Mouse (Mus musculus): ENCODE data around the gene Mfsd14a. TPM values are rescaled to one million over a fixed set of nuclear protein-coding genes. Genes with fewer than 3 reads are reported as not detected.

Gene Mfsd14a
- polyA plus RNA-seq, 1 experiment from 2014 or later: 79.6 TPM

GRCm38 (mm10) chr3:116620636-116621370 lies 41.7 kb downstream of the Mfsd14a start:
- WGBS: 92% methylated on average over 7 of the region's 7 CpGs
- peaks cover 52% of the 10 kb centered on the region for H3K36me3 ChIP-seq

GRCm38 (mm10) chr3:116618855-116619254 lies 43.6 kb downstream of the Mfsd14a start:
- 89% methylated on average over 6 of the region's 6 CpGs for WGBS
- Histone ChIP-seq H3K27me3 (no peaks in the 10 kb centered on the region), H3K4me3 (no peak overlapping the region), H3K36me3 (peaks cover 70% of the 10 kb centered on the region), H3K9ac (replicated peaks) (no peak overlapping the region), H3K4me2 (replicated peaks) (no peak overlapping the region), H3K27ac (replicated peaks) (no peak overlapping the region), H3K9me3 (no peaks in the 10 kb centered on the region), H3K4me1 (no peaks in the 10 kb centered on the region)
- ATAC-seq (ENCODE audit: low FRiP score, low read depth): no peak

More at GRCm38 (mm10) chr3:116620636-116621370, 41.7 kb downstream of the Mfsd14a start:
- no peak for ATAC-seq (ENCODE audit: low FRiP score, low read depth)
- H3K4me1 ChIP-seq: no peaks in the 10 kb centered on the region
- no peaks in the 10 kb centered on the region for H3K9me3 ChIP-seq
- H3K27ac ChIP-seq (replicated peaks): no peak overlapping the region
- H3K4me3 ChIP-seq: no peak overlapping the region
- H3K27me3 ChIP-seq: no peaks in the 10 kb centered on the region
- no peak overlapping the region for H3K9ac ChIP-seq (replicated peaks)
- H3K4me2 ChIP-seq (replicated peaks): no peak overlapping the region

GRCm38 (mm10) chr3:116615318-116616068 lies 47.0 kb downstream of the Mfsd14a start:
- Histone ChIP-seq H3K4me3 (no peak overlapping the region), H3K4me2 (replicated peaks) (no peak overlapping the region), H3K27me3 (no peaks in the 10 kb centered on the region), H3K9ac (replicated peaks) (no peak overlapping the region), H3K27ac (replicated peaks) (no peak overlapping the region), H3K36me3 (peaks cover 61% of the 10 kb centered on the region), H3K4me1 (no peaks in the 10 kb centered on the region), H3K9me3 (no peaks in the 10 kb centered on the region)
- WGBS: 93% methylated on average over 8 of the region's 8 CpGs
- no peak for ATAC-seq (ENCODE audit: low FRiP score, low read depth)

GRCm38 (mm10) chr3:116614295-116614892 lies 48.1 kb downstream of the Mfsd14a start, which contains the start of gene Trmt13:
Trmt13 (minus strand) TSS chr3:116614587.
- Histone ChIP-seq H3K27ac (replicated peaks) (no peak within 1 kb of the TSS), H3K4me1 (no peaks in the 10 kb centered on the region), H3K4me3 (no peak within 1 kb of the TSS), H3K9me3 (no peaks in the 10 kb centered on the region), H3K27me3 (no peaks in the 10 kb centered on the region), H3K36me3 (peaks cover 56% of the 10 kb centered on the region), H3K4me2 (replicated peaks) (no peak within 1 kb of the TSS), H3K9ac (replicated peaks) (no peak within 1 kb of the TSS)
- 83% methylated on average over 10 of the region's 10 CpGs for WGBS
- ATAC-seq (ENCODE audit: low FRiP score, low read depth): no peak

GRCm38 (mm10) chr3:116604570-116604969 lies 57.9 kb downstream of the Mfsd14a start:
- Histone ChIP-seq H3K4me2 (replicated peaks) (no peak overlapping the region), H3K9me3 (no peaks in the 10 kb centered on the region), H3K4me1 (no peaks in the 10 kb centered on the region), H3K27me3 (no peaks in the 10 kb centered on the region), H3K4me3 (no peak overlapping the region), H3K27ac (replicated peaks) (no peak overlapping the region), H3K9ac (replicated peaks) (no peak overlapping the region), H3K36me3 (peaks cover 24% of the 10 kb centered on the region)
- ATAC-seq (ENCODE audit: low FRiP score, low read depth): no peak
- WGBS: 87% methylated on average over 9 of the region's 9 CpGs

- no peaks in the 10 kb centered on the region for H3K9me3 ChIP-seq
- no peak overlapping the region for H3K27ac ChIP-seq (replicated peaks)
- no peak overlapping the region for H3K9ac ChIP-seq (replicated peaks)
- H3K4me2 ChIP-seq (replicated peaks): no peak overlapping the region
- no peaks in the 10 kb centered on the region for H3K4me1 ChIP-seq
- ATAC-seq (ENCODE audit: low FRiP score, low read depth): no peak
- no peaks in the 10 kb centered on the region for H3K27me3 ChIP-seq
- peaks cover 6% of the 10 kb centered on the region for H3K36me3 ChIP-seq
- 92% methylated on average over 5 of the region's 5 CpGs for WGBS
- no peak overlapping the region for H3K4me3 ChIP-seq
Observed at GRCm38 (mm10) chr3:116601781-116602180, 60.7 kb downstream of the Mfsd14a start.

- peaks cover 1% of the 10 kb centered on the region; the same call in 1 of the 2 replicates for H3K4me1 ChIP-seq
- H3K9ac ChIP-seq (replicated peaks): no peak overlapping the region
- WGBS: 91% methylated on average over 5 of the region's 5 CpGs
- H3K27me3 ChIP-seq: no peaks in the 10 kb centered on the region
- H3K4me2 ChIP-seq (replicated peaks): no peak overlapping the region
- no peak overlapping the region for H3K4me3 ChIP-seq
- H3K36me3 ChIP-seq: peaks cover 2% of the 10 kb centered on the region; the same call in 1 of the 2 replicates
- ATAC-seq (ENCODE audit: low FRiP score, low read depth): no peak
- H3K27ac ChIP-seq (replicated peaks): no peak overlapping the region
- no peaks in the 10 kb centered on the region for H3K9me3 ChIP-seq
Observed at GRCm38 (mm10) chr3:116601005-116601404, 61.5 kb downstream of the Mfsd14a start.

- H3K27ac ChIP-seq (replicated peaks): no peak overlapping the region
- WGBS: 84% methylated on average over 2 of the region's 2 CpGs
- H3K4me2 ChIP-seq (replicated peaks): no peak overlapping the region
- no peaks in the 10 kb centered on the region for H3K9me3 ChIP-seq
- no peaks in the 10 kb centered on the region for H3K36me3 ChIP-seq
- no peak overlapping the region for H3K9ac ChIP-seq (replicated peaks)
- H3K27me3 ChIP-seq: no peaks in the 10 kb centered on the region
- ATAC-seq (ENCODE audit: low FRiP score, low read depth): no peak
- H3K4me3 ChIP-seq: no peak overlapping the region
- H3K4me1 ChIP-seq: peaks cover 3% of the 10 kb centered on the region; the same call in 1 of the 2 replicates
Observed at GRCm38 (mm10) chr3:116599705-116600104, 62.8 kb downstream of the Mfsd14a start.

GRCm38 (mm10) chr3:116595603-116595991 lies 66.9 kb downstream of the Mfsd14a start:
- peak overlapping the region; percentile 77 for H3K9ac ChIP-seq (replicated peaks)
- WGBS: 10% methylated on average over 10 of the region's 10 CpGs
- H3K27me3 ChIP-seq: no peaks in the 10 kb centered on the region
- peaks cover 13% of the 10 kb centered on the region for H3K36me3 ChIP-seq
- peak overlapping the region; percentile 79 for H3K4me3 ChIP-seq
- peaks cover 10% of the 10 kb centered on the region; the same call in 1 of the 2 replicates for H3K4me1 ChIP-seq
- H3K4me2 ChIP-seq (replicated peaks): peak overlapping the region; percentile 77
- no peak for ATAC-seq (ENCODE audit: low FRiP score, low read depth)
- no peak overlapping the region for H3K27ac ChIP-seq (replicated peaks)
- no peaks in the 10 kb centered on the region for H3K9me3 ChIP-seq

- Histone ChIP-seq H3K4me2 (replicated peaks) (peak within 1 kb of the TSS; percentile 77), H3K4me1 (peaks cover 10% of the 10 kb centered on the region; the same call in 1 of the 2 replicates), H3K27me3 (no peaks in the 10 kb centered on the region), H3K9ac (replicated peaks) (peak within 1 kb of the TSS; percentile 77), H3K9me3 (no peaks in the 10 kb centered on the region), H3K27ac (replicated peaks) (peak within 1 kb of the TSS; percentile 83), H3K36me3 (peaks cover 20% of the 10 kb centered on the region), H3K4me3 (peak within 1 kb of the TSS; percentile 79)
- under 1% methylated on average over 65 of the region's 65 CpGs for WGBS
- ATAC-seq (ENCODE audit: low FRiP score, low read depth): peak; percentile 97
Observed at GRCm38 (mm10) chr3:116594728-116595602, 67.5 kb downstream of the Mfsd14a start, which contains the start of gene Sass6. Sass6 (plus strand) TSS chr3:116594982.

GRCm38 (mm10) chr3:116594076-116594727 lies 68.3 kb downstream of the Mfsd14a start:
- peak overlapping the region; percentile 49 for H3K4me2 ChIP-seq (replicated peaks)
- H3K9ac ChIP-seq (replicated peaks): peak overlapping the region; percentile 77
- H3K27ac ChIP-seq (replicated peaks): peak overlapping the region; percentile 83
- peak overlapping the region; percentile 79 for H3K4me3 ChIP-seq
- peak; percentile 81 for ATAC-seq (ENCODE audit: low FRiP score, low read depth)
- H3K27me3 ChIP-seq: no peaks in the 10 kb centered on the region
- 3% methylated on average over 22 of the region's 22 CpGs for WGBS
- no peaks in the 10 kb centered on the region for H3K9me3 ChIP-seq
- peaks cover 10% of the 10 kb centered on the region; the same call in 1 of the 2 replicates for H3K4me1 ChIP-seq
- H3K36me3 ChIP-seq: peaks cover 27% of the 10 kb centered on the region

Data from midbrain, embryonic 12.5 days (tissue).